Mouse (Mus musculus) embryonic facial prominence, embryonic 15.5 days (tissue): Measurements from ENCODE around the gene Btrc. TPM values are rescaled to one million over a fixed set of nuclear protein-coding genes. Genes with fewer than 3 reads are reported as not detected.

Experiments
- ATAC-seq: fragments of 200-750 bp; cut with Nextera tagmentation; 2 replicates; pipeline ENCODE4 v1.8.0; 2017; ENCODE audit warnings: low read depth, moderate TSS enrichment; ENCODE audit not compliant: insufficient number of reproducible peaks, low FRiP score, low TSS enrichment
- H3K27ac ChIP-seq: fragments of 300-500 bp; sonication (generic); replicated peaks from 2 replicates; pipeline ENCODE4 v1.5.1; 2015; ENCODE audit warnings: mild to moderate bottlenecking, inconsistent platforms
- H3K27me3 ChIP-seq: fragments of 300-500 bp; sonication (generic); 2 replicates; pipeline ENCODE4 v1.6.1; 2015; ENCODE audit warnings: inconsistent platforms
- H3K36me3 ChIP-seq: fragments of 300-500 bp; sonication (generic); 2 replicates; pipeline ENCODE4 v1.6.1; 2015; ENCODE audit warnings: mild to moderate bottlenecking, inconsistent platforms
- H3K4me1 ChIP-seq: fragments of 300-500 bp; sonication (generic); 2 replicates; pipeline ENCODE4 v1.6.1; 2015; ENCODE audit warnings: inconsistent platforms
- H3K4me2 ChIP-seq: fragments of 300-500 bp; sonication (generic); replicated peaks from 2 replicates; pipeline ENCODE4 v1.6.1; 2015; ENCODE audit warnings: mild to moderate bottlenecking, inconsistent platforms
- H3K4me3 ChIP-seq: fragments of 300-500 bp; sonication (generic); replicated peaks from 2 replicates; pipeline ENCODE4 v1.5.1; 2015; ENCODE audit warnings: mild to moderate bottlenecking, inconsistent platforms
- H3K9ac ChIP-seq: fragments of 300-500 bp; sonication (generic); 2 replicates; pipeline ENCODE4 v1.6.1; 2015; ENCODE audit warnings: inconsistent platforms
- H3K9me3 ChIP-seq: fragments of 300-500 bp; sonication (generic); replicated peaks from 2 replicates; pipeline ENCODE4 v1.6.1; 2016; ENCODE audit warnings: inconsistent platforms
- WGBS: fragments of 180-500 bp; shearing (Covaris S2); methylation state at CpG from one replicate; pipeline ENCODE4 v1.1.7; 2015; 5-methylcytosine and 5-hydroxymethylcytosine counted together
- polyA plus RNA-seq: library from polyadenylated mRNA; unstranded; fragments of >200 nt; fragmentation: Nextera tagmentation; extraction: Ambion mirVana; gene quantifications from 2 replicates; pipeline ENCODE4 v1.2.1, GENCODE M21; 2015

Btrc gene
- polyA plus RNA-seq, 1 experiment from 2014 or later, result 48.4 TPM

DNA sequence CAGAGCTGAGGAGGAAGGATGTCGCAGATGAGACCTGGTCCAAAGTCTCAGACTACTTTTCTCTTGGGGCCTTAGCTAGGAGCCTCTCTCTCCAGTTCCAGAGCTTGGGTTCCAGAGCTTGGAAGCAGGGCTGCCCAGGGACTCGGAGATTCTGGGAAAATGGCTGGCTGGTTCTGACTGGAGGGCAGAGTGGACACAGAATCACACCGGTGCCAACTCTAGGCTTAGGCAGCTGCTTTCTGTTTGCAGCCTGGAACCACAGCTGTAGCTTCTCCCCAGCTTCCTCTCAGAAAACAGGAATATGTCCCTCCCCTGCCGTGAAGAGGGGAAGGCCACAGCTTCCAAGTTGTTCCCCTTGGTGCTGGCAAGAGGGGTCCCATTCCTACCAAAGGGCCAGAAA, 186.4 kb downstream of the Btrc start:
- H3K4me2 ChIP-seq, result no peak overlapping the region
- no peak overlapping the region for H3K4me3 ChIP-seq
- 63% methylated on average over 4 of the region's 4 CpGs for WGBS
- no peak overlapping the region for H3K9ac ChIP-seq
- H3K9me3 ChIP-seq, result no peaks in the 10 kb centered on the region
- peaks cover 2% of the 10 kb centered on the region for H3K4me1 ChIP-seq
- peaks cover 16% of the 10 kb centered on the region for H3K27me3 ChIP-seq
- no peak overlapping the region for H3K27ac ChIP-seq
- no peak for ATAC-seq
- H3K36me3 ChIP-seq, result peaks cover 27% of the 10 kb centered on the region

DNA sequence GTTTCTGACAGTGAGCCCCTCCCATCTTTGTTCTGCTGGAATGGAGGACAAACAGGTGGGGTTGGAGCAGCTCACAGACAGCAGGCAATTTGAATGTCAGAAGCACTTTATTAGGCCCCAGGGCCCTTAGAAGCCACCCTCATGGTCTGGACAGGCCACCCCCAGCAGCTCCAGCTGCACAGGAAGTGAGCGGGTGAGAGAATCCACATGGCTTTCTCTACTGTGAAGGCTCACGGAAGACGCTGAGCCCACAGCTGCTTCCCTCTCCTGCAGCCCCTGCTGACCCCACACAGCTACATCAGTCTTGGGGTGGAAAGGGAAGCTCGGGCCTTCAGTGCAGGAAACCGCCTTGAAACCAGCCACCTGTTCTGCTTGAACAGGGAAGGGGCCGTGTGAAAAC, 188.7 kb downstream of the Btrc start:
- H3K9me3 ChIP-seq, result no peaks in the 10 kb centered on the region
- no peak for ATAC-seq
- no peak overlapping the region for H3K4me2 ChIP-seq
- peaks cover 5% of the 10 kb centered on the region; the same call in 1 of the 2 replicates for H3K27me3 ChIP-seq
- no peak overlapping the region for H3K27ac ChIP-seq
- H3K4me1 ChIP-seq, result no peaks in the 10 kb centered on the region
- peaks cover 34% of the 10 kb centered on the region for H3K36me3 ChIP-seq
- 49% methylated on average over 6 of the region's 6 CpGs for WGBS
- H3K4me3 ChIP-seq, result no peak overlapping the region
- H3K9ac ChIP-seq, result no peak overlapping the region

GRCm38 (mm10) chr19:45554136-45554535, 190.6 kb downstream of the Btrc start:
- Histone ChIP-seq H3K27ac (no peak overlapping the region), H3K4me3 (no peak overlapping the region), H3K4me1 (no peaks in the 10 kb centered on the region), H3K9me3 (no peaks in the 10 kb centered on the region), H3K9ac (no peak overlapping the region), H3K27me3 (peaks cover 3% of the 10 kb centered on the region; the same call in 1 of the 2 replicates), H3K36me3 (peaks cover 37% of the 10 kb centered on the region), H3K4me2 (no peak overlapping the region)
- no peak for ATAC-seq
- 92% methylated on average over 11 of the region's 11 CpGs for WGBS

- Histone ChIP-seq H3K9me3 (no peaks in the 10 kb centered on the region), H3K27ac (peak within 1 kb of the TSS; percentile 80), H3K4me1 (peaks cover 15% of the 10 kb centered on the region), H3K4me2 (peak within 1 kb of the TSS; percentile 92), H3K27me3 (no peaks in the 10 kb centered on the region), H3K36me3 (0 out of 2 replicates have a peak, but pooled peaks cover 7% of the 10 kb centered on the region), H3K4me3 (peak within 1 kb of the TSS; percentile 74), H3K9ac (peak within 1 kb of the TSS; percentile 79)
- WGBS, result under 1% methylated on average over 35 of the region's 35 CpGs
- ATAC-seq, result peak; percentile 87
These were observed 196.8 kb downstream of the Btrc start, which contains the start of the genes Poll and Gm17018 for GRCm38 (mm10) chr19:45560153-45560890. Poll (minus strand) TSS chr19:45560531. Gm17018 (plus strand) TSS chr19:45560615.

DNA sequence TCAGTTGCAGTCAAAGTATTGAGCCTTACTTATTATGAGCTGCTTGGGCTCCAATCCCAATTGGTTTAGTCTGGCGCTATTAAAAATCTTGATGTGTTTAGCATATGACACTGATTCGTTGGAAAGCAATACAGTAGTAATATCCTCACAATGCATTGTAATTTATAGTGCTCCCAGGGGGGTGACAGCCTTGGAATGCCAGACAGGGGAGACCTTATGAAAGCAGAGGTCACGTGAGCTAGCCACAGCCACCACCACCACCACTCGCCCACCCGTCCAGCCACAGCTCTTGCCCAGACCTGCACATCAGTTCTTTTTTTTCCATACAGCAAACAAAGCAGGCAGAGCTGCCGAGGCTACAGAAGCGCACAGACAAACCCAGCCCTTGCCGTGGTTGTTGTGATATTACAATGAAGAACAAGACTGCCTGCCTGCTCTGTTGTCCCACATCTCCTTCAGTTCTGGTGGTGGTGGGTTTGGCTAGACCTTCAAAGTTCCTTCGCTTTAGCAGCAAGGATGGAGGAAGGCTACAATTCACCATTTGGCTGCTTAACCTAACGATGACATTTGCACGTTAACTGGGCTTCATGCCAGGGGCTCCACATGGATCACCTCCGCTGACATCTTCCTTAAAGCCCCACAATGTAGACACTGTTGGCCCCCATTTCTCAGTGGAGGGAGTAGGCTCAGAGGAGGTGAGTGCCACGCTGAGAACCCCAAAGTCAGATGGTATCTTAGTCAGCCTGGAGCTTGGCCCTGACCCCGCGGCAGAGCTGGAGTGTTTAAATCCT, 202.6 kb downstream of the Btrc start:
- Histone ChIP-seq H3K4me1 (peaks cover 26% of the 10 kb centered on the region), H3K36me3 (no peaks in the 10 kb centered on the region), H3K4me3 (no peak overlapping the region), H3K27ac (no peak overlapping the region), H3K9me3 (no peaks in the 10 kb centered on the region), H3K27me3 (no peaks in the 10 kb centered on the region), H3K9ac (no peak overlapping the region), H3K4me2 (no peak overlapping the region)
- 48% methylated on average over 15 of the region's 15 CpGs for WGBS
- ATAC-seq, result no peak

GRCm38 (mm10) chr19:45567367-45567766, 203.8 kb downstream of the Btrc start:
- no peaks in the 10 kb centered on the region for H3K27me3 ChIP-seq
- H3K9ac ChIP-seq, result no peak overlapping the region
- no peak overlapping the region for H3K27ac ChIP-seq
- H3K4me2 ChIP-seq, result no peak overlapping the region
- no peak for ATAC-seq
- H3K4me1 ChIP-seq, result peaks cover 24% of the 10 kb centered on the region
- 0 out of 2 replicates have a peak, but pooled peaks cover 2% of the 10 kb centered on the region for H3K36me3 ChIP-seq
- no peak overlapping the region for H3K4me3 ChIP-seq
- 27% methylated on average over 14 of the region's 14 CpGs for WGBS
- H3K9me3 ChIP-seq, result no peaks in the 10 kb centered on the region

DNA sequence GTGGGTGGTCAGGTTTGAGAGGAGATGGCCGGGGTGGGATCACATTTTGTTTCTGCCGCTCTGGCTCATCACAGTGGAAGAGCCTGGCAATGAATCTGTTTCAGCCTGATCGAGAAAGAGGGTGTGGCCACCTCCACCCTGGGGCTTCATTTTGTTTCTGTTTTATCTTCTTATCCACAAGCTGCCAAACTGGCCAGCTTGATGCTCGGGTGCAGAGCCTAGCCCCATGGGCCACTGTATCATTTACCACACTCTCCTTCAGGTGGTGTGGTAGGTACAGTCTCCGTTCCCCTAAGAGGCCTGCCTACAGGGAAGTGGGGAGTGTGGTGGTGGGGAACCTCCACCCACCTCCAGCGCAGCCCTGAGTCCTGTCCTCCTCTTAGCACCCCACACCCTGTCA, 209.5 kb downstream of the Btrc start:
- no peaks in the 10 kb centered on the region for H3K9me3 ChIP-seq
- no peak overlapping the region for H3K9ac ChIP-seq
- H3K36me3 ChIP-seq, result peaks cover 17% of the 10 kb centered on the region
- no peak overlapping the region for H3K4me2 ChIP-seq
- peaks cover 37% of the 10 kb centered on the region for H3K4me1 ChIP-seq
- ATAC-seq, result no peak
- H3K27me3 ChIP-seq, result no peaks in the 10 kb centered on the region
- H3K4me3 ChIP-seq, result no peak overlapping the region
- no peak overlapping the region for H3K27ac ChIP-seq
- 64% methylated on average over 6 of the region's 6 CpGs for WGBS

DNA sequence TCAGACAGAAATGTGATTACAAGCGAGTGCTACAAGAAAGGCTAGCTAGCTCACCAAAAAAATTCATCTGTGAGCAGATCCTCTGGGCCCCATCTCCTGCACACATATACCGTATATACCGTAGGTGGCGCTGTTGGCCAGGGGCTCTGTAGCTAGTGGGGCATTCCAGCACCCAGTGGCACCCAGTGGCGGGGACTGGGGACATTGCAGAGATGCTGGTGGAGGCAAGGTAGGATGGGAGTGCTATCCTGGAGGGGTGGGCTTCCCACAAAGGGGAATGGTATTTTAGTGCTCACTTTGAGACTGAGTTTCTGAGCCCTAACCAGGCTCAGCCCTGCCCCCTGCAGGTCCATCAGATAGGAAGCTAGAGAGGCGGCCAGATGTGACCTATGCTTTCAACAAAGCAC, 210.3 kb downstream of the Btrc start:
- H3K9ac ChIP-seq, result no peak overlapping the region
- H3K36me3 ChIP-seq, result peaks cover 26% of the 10 kb centered on the region
- peaks cover 36% of the 10 kb centered on the region for H3K4me1 ChIP-seq
- WGBS, result 21% methylated on average over 6 of the region's 6 CpGs
- no peak overlapping the region for H3K27ac ChIP-seq
- no peak for ATAC-seq
- no peak overlapping the region for H3K4me3 ChIP-seq
- H3K9me3 ChIP-seq, result no peaks in the 10 kb centered on the region
- H3K27me3 ChIP-seq, result no peaks in the 10 kb centered on the region
- no peak overlapping the region for H3K4me2 ChIP-seq

- 42% methylated on average over 7 of the region's 7 CpGs for WGBS
- Histone ChIP-seq H3K9me3 (no peaks in the 10 kb centered on the region), H3K4me1 (peaks cover 36% of the 10 kb centered on the region), H3K27me3 (no peaks in the 10 kb centered on the region), H3K36me3 (peaks cover 31% of the 10 kb centered on the region), H3K27ac (no peak overlapping the region), H3K4me2 (no peak overlapping the region), H3K9ac (no peak overlapping the region), H3K4me3 (no peak overlapping the region)
- no peak for ATAC-seq
These were observed 210.9 kb downstream of the Btrc start for GRCm38 (mm10) chr19:45574339-45574898.

DNA sequence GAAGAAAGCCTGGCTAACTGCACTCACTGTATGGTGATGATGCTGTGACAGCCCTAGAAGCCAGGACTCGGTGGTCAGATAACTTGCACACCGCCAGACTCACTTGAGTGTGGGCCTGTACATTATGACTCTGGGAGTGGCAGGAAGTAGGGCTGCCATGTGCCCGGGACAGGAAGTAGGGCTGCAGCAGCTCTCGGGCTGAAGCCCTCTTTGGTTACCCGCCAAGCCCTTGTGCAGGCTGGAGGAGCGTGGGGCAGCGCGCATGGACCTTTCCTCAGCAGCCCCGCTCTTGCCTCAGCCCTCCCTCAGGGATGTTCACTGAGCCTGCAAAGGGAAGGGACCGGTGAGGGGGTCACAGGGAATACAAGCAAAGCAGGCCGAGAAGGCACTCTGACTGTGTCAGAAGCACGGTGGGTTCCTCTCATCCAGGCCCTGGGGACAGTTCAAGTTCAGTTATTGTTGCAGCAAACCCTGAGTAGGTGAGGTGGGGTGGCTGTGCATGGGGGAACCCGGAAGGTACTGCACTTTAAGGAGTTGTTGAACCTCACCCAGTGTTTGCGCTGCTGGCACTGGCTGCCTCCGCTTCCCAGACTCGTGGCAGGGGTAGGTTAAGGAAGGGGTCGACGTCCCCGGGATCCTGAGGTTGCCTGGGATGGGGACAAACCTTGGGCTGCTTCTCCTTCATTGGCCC, 211.6 kb downstream of the Btrc start:
- Histone ChIP-seq H3K27ac (0 out of 2 replicates have a peak overlapping the region, but pooled peaks have one; percentile 39), H3K36me3 (peaks cover 34% of the 10 kb centered on the region), H3K4me2 (no peak overlapping the region), H3K9ac (no peak overlapping the region), H3K27me3 (no peaks in the 10 kb centered on the region), H3K4me3 (no peak overlapping the region), H3K9me3 (no peaks in the 10 kb centered on the region), H3K4me1 (peaks cover 36% of the 10 kb centered on the region)
- WGBS, result 37% methylated on average over 19 of the region's 19 CpGs
- ATAC-seq, result no peak

- Histone ChIP-seq H3K4me1 (peaks cover 36% of the 10 kb centered on the region), H3K9ac (no peak overlapping the region), H3K9me3 (no peaks in the 10 kb centered on the region), H3K36me3 (peaks cover 34% of the 10 kb centered on the region), H3K27me3 (no peaks in the 10 kb centered on the region), H3K27ac (no peak overlapping the region), H3K4me2 (no peak overlapping the region), H3K4me3 (no peak overlapping the region)
- WGBS, result 17% methylated on average over 8 of the region's 8 CpGs
- no peak for ATAC-seq
These were observed 212.1 kb downstream of the Btrc start for GRCm38 (mm10) chr19:45575632-45576001.
